Mouse (Mus musculus) kidney, adult 2 months (tissue): Measurements from ENCODE around the gene Pomc.

Experiments
- CTCF ChIP-seq: fragments of 200-500 bp; conservative IDR thresholded peaks from 2 replicates; pipeline ENCODE4 v1.5.1; 2011; ENCODE audit warnings: low read depth, mild to moderate bottlenecking, control low read depth, low read length, moderate library complexity, mixed read lengths; ENCODE audit not compliant: insufficient read depth, insufficient read length
- POLR2A ChIP-seq: fragments of 200-500 bp; IDR thresholded peaks from one replicate; pipeline ENCODE4 v1.6.1; 2011; ENCODE audit warnings: low read depth, low read length, control low read depth

- TF ChIP-seq POLR2A = no peak
- TF ChIP-seq CTCF = no peak
Observed at GRCm38 (mm10) chr12:3907418-3907817, 47.3 kb upstream of the Pomc start.
